Mouse (Mus musculus) midbrain, embryonic 13.5 days (tissue): ENCODE measurements around the gene Cep57l1. TPM values are rescaled to one million over a fixed set of nuclear protein-coding genes. Genes with fewer than 3 reads are reported as not detected.

Source experiments
- ATAC-seq: fragments of 200-750 bp; cut with Nextera tagmentation; 2 replicates; pipeline ENCODE4 v1.8.0; 2017; ENCODE audit warnings: mild to moderate bottlenecking, moderate TSS enrichment, moderate library complexity
- H3K27ac ChIP-seq: fragments of 300-500 bp; sonication (generic); 2 replicates; pipeline ENCODE4 v1.5.1; 2015; ENCODE audit warnings: inconsistent platforms, mild to moderate bottlenecking, moderate library complexity
- H3K27me3 ChIP-seq: fragments of 300-500 bp; sonication (generic); 2 replicates; pipeline ENCODE4 v1.6.1; 2015; ENCODE audit warnings: mild to moderate bottlenecking, inconsistent platforms
- H3K36me3 ChIP-seq: fragments of 300-500 bp; sonication (generic); 2 replicates; pipeline ENCODE4 v1.6.1; 2015; ENCODE audit warnings: mild to moderate bottlenecking, inconsistent platforms
- H3K4me1 ChIP-seq: fragments of 300-500 bp; sonication (generic); replicated peaks from 2 replicates; pipeline ENCODE4 v1.6.1; 2015; ENCODE audit warnings: inconsistent platforms
- H3K4me2 ChIP-seq: fragments of 300-500 bp; sonication (generic); replicated peaks from 2 replicates; pipeline ENCODE4 v1.6.1; 2015; ENCODE audit warnings: moderate library complexity, mild to moderate bottlenecking, inconsistent platforms
- H3K4me3 ChIP-seq: fragments of 300-500 bp; sonication (generic); replicated peaks from 2 replicates; pipeline ENCODE4 v1.5.1; 2015; ENCODE audit warnings: mild to moderate bottlenecking, inconsistent platforms
- H3K9ac ChIP-seq: fragments of 300-500 bp; sonication (generic); replicated peaks from 2 replicates; pipeline ENCODE4 v1.6.1; 2015; ENCODE audit warnings: mild to moderate bottlenecking, inconsistent platforms
- H3K9me3 ChIP-seq: fragments of 300-500 bp; sonication (generic); 2 replicates; pipeline ENCODE4 v1.6.1; 2016; ENCODE audit warnings: mild to moderate bottlenecking, inconsistent platforms
- WGBS: fragments of 180-500 bp; shearing (Covaris S2); methylation state at CpG from one replicate; pipeline ENCODE4 v1.1.7; 2015; 5-methylcytosine and 5-hydroxymethylcytosine counted together
- polyA plus RNA-seq: library from polyadenylated mRNA; unstranded; fragments of >200 nt; fragmentation: Nextera tagmentation; extraction: Ambion mirVana; gene quantifications from 2 replicates; pipeline ENCODE4 v1.2.1, GENCODE M21; 2015

The Cep57l1 gene
- 16.5 and 21.5 TPM in 2 replicates for polyA plus RNA-seq

DNA sequence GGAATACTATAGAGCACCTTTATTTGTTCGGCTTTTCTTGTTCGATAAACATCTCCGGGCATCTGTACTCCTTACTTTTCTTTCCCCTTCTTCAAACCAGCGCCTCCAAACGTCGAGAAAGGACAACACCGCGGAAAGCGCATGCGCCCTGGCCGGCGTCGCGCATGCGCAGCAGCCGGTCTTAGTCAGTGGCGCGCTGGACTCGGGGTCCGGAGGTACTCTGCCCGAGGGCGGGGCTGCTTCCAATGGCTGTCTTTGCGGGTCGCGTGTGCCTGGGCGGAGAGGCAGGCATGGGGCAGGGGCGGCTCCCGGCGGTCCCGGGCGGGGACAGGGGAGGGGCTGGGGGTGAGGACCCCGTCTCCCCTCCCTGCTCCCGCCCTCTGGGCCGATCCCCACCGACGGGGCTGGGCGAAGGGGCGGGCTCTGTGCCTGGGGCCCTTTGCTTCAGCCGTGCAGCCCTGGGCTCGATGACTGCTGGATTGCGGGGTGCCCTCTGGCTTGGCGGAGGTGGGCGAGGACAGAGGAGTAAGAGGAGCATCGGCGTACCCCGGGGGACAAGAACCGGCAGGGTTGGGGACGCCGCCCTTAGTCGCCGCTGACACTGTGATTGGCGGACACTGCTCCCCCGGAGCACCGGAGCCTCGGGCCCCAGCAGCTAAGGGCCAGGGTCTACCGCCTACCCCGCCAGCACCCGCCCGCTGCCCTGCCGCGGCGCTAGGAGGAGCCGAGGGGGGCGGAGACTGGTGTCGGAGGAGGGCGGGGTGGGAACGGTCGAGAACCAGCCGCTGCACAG is at the start of gene Cep57l1, which contains the start of gene Sesn1:
TSS of gene Cep57l1 (minus strand) at position 101 of the 793 bp plus-strand sequence.
TSS of gene Sesn1 (plus strand) at position 165 of the 793 bp plus-strand sequence.
- peak within 1 kb of the TSS; percentile 84 for H3K9ac ChIP-seq
- peak; percentile 96 for ATAC-seq
- whole genome bisulfite sequencing, result under 1% methylated on average over 66 of the region's 69 CpGs

GRCm38 (mm10) chr10:41848721-41849120 is 39.0 kb upstream of the Cep57l1 start:
- Histone ChIP-seq H3K36me3 (0 out of 2 replicates have a peak, but pooled peaks cover 3% of the 10 kb centered on the region), H3K9me3 (no peaks in the 10 kb centered on the region), H3K4me3 (no peak overlapping the region), H3K4me1 (no peaks in the 10 kb centered on the region), H3K27ac (no peak overlapping the region), H3K27me3 (no peaks in the 10 kb centered on the region), H3K9ac (no peak overlapping the region), H3K4me2 (no peak overlapping the region)
- ATAC-seq, result no peak
- 99% methylated on average over 2 of the region's 2 CpGs for WGBS

More for the DNA sequence above, at the start of gene Cep57l1, which contains the start of gene Sesn1:
- Histone ChIP-seq H3K9me3 (no peaks in the 10 kb centered on the region), H3K27me3 (no peaks in the 10 kb centered on the region), H3K4me1 (peaks cover 40% of the 10 kb centered on the region), H3K36me3 (no peaks in the 10 kb centered on the region), H3K4me2 (peak within 1 kb of the TSS; percentile 73), H3K27ac (peak within 1 kb of the TSS; percentile 96), H3K4me3 (peak within 1 kb of the TSS; percentile 86)

- H3K9me3 ChIP-seq, result no peaks in the 10 kb centered on the region
- H3K4me2 ChIP-seq, result no peak overlapping the region
- H3K27ac ChIP-seq, result no peak overlapping the region
- 0 out of 2 replicates have a peak, but pooled peaks cover 3% of the 10 kb centered on the region for H3K36me3 ChIP-seq
- H3K4me3 ChIP-seq, result no peak overlapping the region
- H3K27me3 ChIP-seq, result no peaks in the 10 kb centered on the region
- WGBS, result 97% methylated on average over 8 of the region's 8 CpGs
- no peak overlapping the region for H3K9ac ChIP-seq
- no peaks in the 10 kb centered on the region for H3K4me1 ChIP-seq
- no peak for ATAC-seq
Measured at GRCm38 (mm10) chr10:41847737-41848136, 38.1 kb upstream of the Cep57l1 start.

- Histone ChIP-seq H3K4me1 (no peaks in the 10 kb centered on the region), H3K27me3 (no peaks in the 10 kb centered on the region), H3K4me2 (no peak overlapping the region), H3K9me3 (peaks cover 4% of the 10 kb centered on the region; the same call in 1 of the 2 replicates), H3K27ac (no peak overlapping the region), H3K4me3 (no peak overlapping the region), H3K36me3 (0 out of 2 replicates have a peak, but pooled peaks cover 5% of the 10 kb centered on the region), H3K9ac (no peak overlapping the region)
- WGBS, result 90% methylated on average over 4 of the region's 4 CpGs
- ATAC-seq, result no peak
Measured at GRCm38 (mm10) chr10:41838911-41839310, 29.2 kb upstream of the Cep57l1 start.

- no peak overlapping the region for H3K4me3 ChIP-seq
- ATAC-seq, result no peak
- no peaks in the 10 kb centered on the region for H3K4me1 ChIP-seq
- H3K27me3 ChIP-seq, result no peaks in the 10 kb centered on the region
- H3K9ac ChIP-seq, result no peak overlapping the region
- 91% methylated on average over 2 of the region's 2 CpGs for WGBS
- no peak overlapping the region for H3K27ac ChIP-seq
- H3K9me3 ChIP-seq, result peaks cover 4% of the 10 kb centered on the region; the same call in 1 of the 2 replicates
- 0 out of 2 replicates have a peak, but pooled peaks cover 5% of the 10 kb centered on the region for H3K36me3 ChIP-seq
- H3K4me2 ChIP-seq, result no peak overlapping the region
Measured at GRCm38 (mm10) chr10:41834131-41834530, 24.5 kb upstream of the Cep57l1 start.

- Histone ChIP-seq H3K9ac (no peak overlapping the region), H3K9me3 (peaks cover 4% of the 10 kb centered on the region; the same call in 1 of the 2 replicates), H3K4me3 (no peak overlapping the region), H3K27me3 (no peaks in the 10 kb centered on the region), H3K27ac (no peak overlapping the region), H3K4me2 (no peak overlapping the region), H3K4me1 (no peaks in the 10 kb centered on the region), H3K36me3 (0 out of 2 replicates have a peak, but pooled peaks cover 5% of the 10 kb centered on the region)
- no peak for ATAC-seq
- WGBS, result 76% methylated on average over 6 of the region's 6 CpGs
Measured at GRCm38 (mm10) chr10:41832191-41832590, 22.5 kb upstream of the Cep57l1 start.

GRCm38 (mm10) chr10:41830851-41831522 is 21.3 kb upstream of the Cep57l1 start:
- Histone ChIP-seq H3K27ac (no peak overlapping the region), H3K4me1 (no peaks in the 10 kb centered on the region), H3K9me3 (no peaks in the 10 kb centered on the region), H3K36me3 (no peaks in the 10 kb centered on the region), H3K9ac (no peak overlapping the region), H3K4me2 (no peak overlapping the region), H3K4me3 (no peak overlapping the region), H3K27me3 (no peaks in the 10 kb centered on the region)
- 61% methylated on average over 9 of the region's 9 CpGs for WGBS
- 0 out of 2 replicates have a peak, but pooled peaks have one; percentile 14 for ATAC-seq

DNA sequence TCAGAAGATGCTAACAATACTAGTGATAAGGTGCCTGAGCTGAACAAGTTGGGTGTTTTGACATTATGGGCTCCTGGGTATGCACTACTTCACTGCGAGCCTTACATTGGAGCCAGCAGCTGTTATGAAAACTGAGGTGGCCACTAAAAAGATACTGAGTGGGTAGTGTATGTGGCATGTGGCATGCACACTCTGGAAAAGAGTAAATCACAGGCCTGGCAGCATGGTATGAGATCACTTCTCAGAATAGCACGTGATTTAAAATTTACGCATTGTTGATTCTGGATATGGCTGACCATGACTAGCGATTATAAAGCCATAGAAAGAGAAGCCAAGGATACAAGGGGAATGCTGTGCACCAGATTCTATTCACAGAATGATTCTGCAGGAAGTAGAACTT is 20.8 kb upstream of the Cep57l1 start:
- Histone ChIP-seq H3K27ac (no peak overlapping the region), H3K27me3 (no peaks in the 10 kb centered on the region), H3K9ac (no peak overlapping the region), H3K4me3 (no peak overlapping the region), H3K36me3 (no peaks in the 10 kb centered on the region), H3K4me1 (no peaks in the 10 kb centered on the region), H3K4me2 (no peak overlapping the region), H3K9me3 (no peaks in the 10 kb centered on the region)
- 74% methylated on average over 4 of the region's 4 CpGs for WGBS
- ATAC-seq, result no peak

- Histone ChIP-seq H3K9me3 (no peaks in the 10 kb centered on the region), H3K27ac (no peak overlapping the region), H3K4me3 (no peak overlapping the region), H3K36me3 (no peaks in the 10 kb centered on the region), H3K4me2 (no peak overlapping the region), H3K4me1 (no peaks in the 10 kb centered on the region), H3K27me3 (no peaks in the 10 kb centered on the region), H3K9ac (no peak overlapping the region)
- ATAC-seq, result no peak
- WGBS, result 90% methylated on average over 2 of the region's 2 CpGs
Measured at GRCm38 (mm10) chr10:41829980-41830379, 20.3 kb upstream of the Cep57l1 start.

DNA sequence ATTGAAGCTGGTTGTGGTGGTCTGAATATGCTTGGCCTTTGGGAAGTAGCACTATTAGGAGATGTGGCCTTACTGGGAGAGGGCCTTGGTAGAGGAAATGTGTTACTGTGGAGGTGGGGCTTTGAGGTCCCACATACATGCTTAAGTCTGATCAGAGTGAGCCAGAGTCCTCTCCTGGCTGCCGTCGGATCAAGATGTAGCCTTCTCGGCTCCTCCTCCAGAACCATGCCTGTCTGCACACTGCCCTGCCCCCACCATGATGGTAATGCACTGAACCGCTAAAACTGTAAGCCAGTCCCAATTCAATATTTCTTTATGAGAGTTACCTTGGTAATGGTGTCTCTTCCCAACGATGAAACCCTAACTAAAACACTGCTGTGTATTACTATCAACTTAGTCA is 19.5 kb upstream of the Cep57l1 start:
- 91% methylated on average over 5 of the region's 5 CpGs for WGBS
- Histone ChIP-seq H3K9ac (no peak overlapping the region), H3K4me2 (no peak overlapping the region), H3K4me3 (no peak overlapping the region), H3K9me3 (no peaks in the 10 kb centered on the region), H3K27me3 (no peaks in the 10 kb centered on the region), H3K27ac (no peak overlapping the region), H3K4me1 (no peaks in the 10 kb centered on the region), H3K36me3 (no peaks in the 10 kb centered on the region)
- ATAC-seq, result no peak

- Histone ChIP-seq H3K27ac (no peak overlapping the region), H3K27me3 (no peaks in the 10 kb centered on the region), H3K9ac (no peak overlapping the region), H3K9me3 (no peaks in the 10 kb centered on the region), H3K4me1 (no peaks in the 10 kb centered on the region), H3K36me3 (no peaks in the 10 kb centered on the region), H3K4me2 (no peak overlapping the region), H3K4me3 (no peak overlapping the region)
- ATAC-seq, result no peak
- 88% methylated on average over 4 of the region's 4 CpGs for WGBS
Measured at GRCm38 (mm10) chr10:41827784-41828183, 18.1 kb upstream of the Cep57l1 start.

- Histone ChIP-seq H3K9ac (no peak overlapping the region), H3K4me1 (no peaks in the 10 kb centered on the region), H3K36me3 (no peaks in the 10 kb centered on the region), H3K4me2 (no peak overlapping the region), H3K27me3 (no peaks in the 10 kb centered on the region), H3K4me3 (no peak overlapping the region), H3K27ac (no peak overlapping the region), H3K9me3 (no peaks in the 10 kb centered on the region)
- ATAC-seq, result no peak
- 91% methylated on average over 6 of the region's 6 CpGs for WGBS
Measured at GRCm38 (mm10) chr10:41826526-41827116, 16.9 kb upstream of the Cep57l1 start.
